Mouse (Mus musculus): ENCODE data around the gene Treml4.

Treml4 gene

GRCm38 (mm10) chr17:48263741-48264362, at the start of gene Treml4:
TSS of gene Treml4 (plus strand) at chr17:48264295.
- in situ Hi-C loops (cut with MboI; ENCODE audit: low pct_unique_long_range_greater_than_20kb in 1 of 2, low sequenced_read_pairs in 2 of 2, unreplicated experiment in 1 of 2): no loop called here

GRCm38 (mm10) chr17:48215429-48215828, 48.7 kb upstream of the Treml4 start:
- in situ Hi-C loops (cut with MboI; ENCODE audit: low pct_unique_long_range_greater_than_20kb in 1 of 2, low sequenced_read_pairs in 2 of 2, unreplicated experiment in 1 of 2): no loop called here

- in situ Hi-C loops (cut with MboI; ENCODE audit: low pct_unique_long_range_greater_than_20kb in 1 of 2, low sequenced_read_pairs in 2 of 2, unreplicated experiment in 1 of 2): loop anchor here in 1 of 2 experiments (10.0 kb wide), 1 partner anchor 86 kb away; the partner anchor contains the start of gene 9830107B12Rik
Measured at GRCm38 (mm10) chr17:48230680-48231079, 33.4 kb upstream of the Treml4 start.

GRCm38 (mm10) chr17:48232518-48232917, 31.6 kb upstream of the Treml4 start, which contains the start of gene Trem1:
TSS of gene Trem1 (plus strand) at chr17:48232768.
- in situ Hi-C loops (cut with MboI; ENCODE audit: low pct_unique_long_range_greater_than_20kb in 1 of 2, low sequenced_read_pairs in 2 of 2, unreplicated experiment in 1 of 2): loop anchor here in 1 of 2 experiments (10.0 kb wide), 1 partner anchor 88 kb away; the partner anchor contains the start of gene 9830107B12Rik

GRCm38 (mm10) chr17:48233789-48234188, 30.3 kb upstream of the Treml4 start:
- in situ Hi-C loops (cut with MboI; ENCODE audit: low pct_unique_long_range_greater_than_20kb in 1 of 2, low sequenced_read_pairs in 2 of 2, unreplicated experiment in 1 of 2): loop anchor here in 1 of 2 experiments (10.0 kb wide), 1 partner anchor 89 kb away; the partner anchor contains the start of gene 9830107B12Rik

- in situ Hi-C loops (cut with MboI; ENCODE audit: low pct_unique_long_range_greater_than_20kb in 1 of 2, low sequenced_read_pairs in 2 of 2, unreplicated experiment in 1 of 2): loop anchor here in 1 of 2 experiments (10.0 kb wide), 1 partner anchor 90 kb away; the partner anchor contains the start of gene 9830107B12Rik
Measured at GRCm38 (mm10) chr17:48234550-48234949, 29.5 kb upstream of the Treml4 start.

GRCm38 (mm10) chr17:48235773-48236370, 28.2 kb upstream of the Treml4 start:
- in situ Hi-C loops (cut with MboI; ENCODE audit: low pct_unique_long_range_greater_than_20kb in 1 of 2, low sequenced_read_pairs in 2 of 2, unreplicated experiment in 1 of 2): loop anchor here in 1 of 2 experiments (10.0 kb wide), 1 partner anchor 91 kb away; the partner anchor contains the start of gene 9830107B12Rik

- in situ Hi-C loops (cut with MboI; ENCODE audit: low pct_unique_long_range_greater_than_20kb in 1 of 2, low sequenced_read_pairs in 2 of 2, unreplicated experiment in 1 of 2): loop anchor here in 1 of 2 experiments (10.0 kb wide), 1 partner anchor 93 kb away; the partner anchor contains the start of gene 9830107B12Rik
Measured at GRCm38 (mm10) chr17:48237621-48238020, 26.5 kb upstream of the Treml4 start.

- in situ Hi-C loops (cut with MboI; ENCODE audit: low pct_unique_long_range_greater_than_20kb in 1 of 2, low sequenced_read_pairs in 2 of 2, unreplicated experiment in 1 of 2): no loop called here
Measured at GRCm38 (mm10) chr17:48247221-48247928, 16.7 kb upstream of the Treml4 start, which contains the start of gene Trem3. TSS of gene Trem3 (plus strand) at chr17:48247777.

GRCm38 (mm10) chr17:48249039-48249438, 15.1 kb upstream of the Treml4 start:
- in situ Hi-C loops (cut with MboI; ENCODE audit: low pct_unique_long_range_greater_than_20kb in 1 of 2, low sequenced_read_pairs in 2 of 2, unreplicated experiment in 1 of 2): no loop called here

- in situ Hi-C loops (cut with MboI; ENCODE audit: low pct_unique_long_range_greater_than_20kb in 1 of 2, low sequenced_read_pairs in 2 of 2, unreplicated experiment in 1 of 2): no loop called here
Measured at GRCm38 (mm10) chr17:48249501-48249900, 14.6 kb upstream of the Treml4 start.

GRCm38 (mm10) chr17:48250631-48251030, 13.5 kb upstream of the Treml4 start:
- in situ Hi-C loops (cut with MboI; ENCODE audit: low pct_unique_long_range_greater_than_20kb in 1 of 2, low sequenced_read_pairs in 2 of 2, unreplicated experiment in 1 of 2): no loop called here

GRCm38 (mm10) chr17:48256575-48256974, 7.5 kb upstream of the Treml4 start:
- in situ Hi-C loops (cut with MboI; ENCODE audit: low pct_unique_long_range_greater_than_20kb in 1 of 2, low sequenced_read_pairs in 2 of 2, unreplicated experiment in 1 of 2): no loop called here

GRCm38 (mm10) chr17:48261868-48262267, 2.2 kb upstream of the Treml4 start:
- in situ Hi-C loops (cut with MboI; ENCODE audit: low pct_unique_long_range_greater_than_20kb in 1 of 2, low sequenced_read_pairs in 2 of 2, unreplicated experiment in 1 of 2): no loop called here

- in situ Hi-C loops (cut with MboI; ENCODE audit: low pct_unique_long_range_greater_than_20kb in 1 of 2, low sequenced_read_pairs in 2 of 2, unreplicated experiment in 1 of 2): no loop called here
Measured at GRCm38 (mm10) chr17:48264662-48265061, 567 bp downstream of the Treml4 start.

GRCm38 (mm10) chr17:48266138-48266537, 2.0 kb downstream of the Treml4 start:
- in situ Hi-C loops (cut with MboI; ENCODE audit: low pct_unique_long_range_greater_than_20kb in 1 of 2, low sequenced_read_pairs in 2 of 2, unreplicated experiment in 1 of 2): no loop called here

- in situ Hi-C loops (cut with MboI; ENCODE audit: low pct_unique_long_range_greater_than_20kb in 1 of 2, low sequenced_read_pairs in 2 of 2, unreplicated experiment in 1 of 2): no loop called here
Measured at GRCm38 (mm10) chr17:48266610-48267304, 2.7 kb downstream of the Treml4 start.

- in situ Hi-C loops (cut with MboI; ENCODE audit: low pct_unique_long_range_greater_than_20kb in 1 of 2, low sequenced_read_pairs in 2 of 2, unreplicated experiment in 1 of 2): no loop called here
Measured at GRCm38 (mm10) chr17:48267591-48267990, 3.5 kb downstream of the Treml4 start.
